Mouse (Mus musculus) liver, adult 2 months (tissue): ENCODE measurements around the gene Tmem254b.
"Not testable (repeated sequence)": the region's sequence is repeated elsewhere in the genome, so short reads cannot be mapped to it uniquely, and the experiment has no call there.

Source experiments
- CTCF ChIP-seq: fragments of 200-500 bp; IDR thresholded peaks from 2 replicates; pipeline ENCODE4 v1.5.1; 2011; ENCODE audit warnings: low read depth, low read length, control low read depth
- POLR2A ChIP-seq: fragments of 200-500 bp; IDR thresholded peaks from 2 replicates; pipeline ENCODE4 v1.6.1; 2011; ENCODE audit warnings: low read length, control low read depth; ENCODE audit not compliant: insufficient read depth; ENCODE audit errors: extremely low read depth

GRCm38 (mm10) chr14:26173955-26174354, 32.9 kb downstream of the Tmem254b start:
- not testable (repeated sequence) for TF ChIP-seq CTCF, POLR2A
